Mouse (Mus musculus) monocyte, adult 59 days (primary cell): Measurements from ENCODE around the gene Cfap54. TPM values are rescaled to one million over a fixed set of nuclear protein-coding genes. Genes with fewer than 3 reads are reported as not detected.

Experiments
- total RNA-seq, 2 experiments: library from RNA; stranded (reverse); gene quantifications; one replicate each; pipeline ENCODE4 v1.2.4; 2023

Cfap54 gene
- total RNA-seq = under 1 TPM; 0.91 to 1.00 TPM

GRCm38 (mm10) chr10:93081133-93081779 is at the start of gene Cfap54:
Gene Cfap54 (minus strand): TSS chr10:93081618.

Other genes starting within 250 kb of the Cfap54 start
- 10 to 100 TPM; 55.9 to 62.4 TPM for gene Cdk17, start 79.3 kb upstream of the Cfap54 start, total RNA-seq
- gene Elk3, start 229.5 kb upstream of the Cfap54 start, total RNA-seq = 10 to 100 TPM; 81.8 to 85.4 TPM